Mouse (Mus musculus) bone marrow, adult 2 months (tissue): Measurements from ENCODE around the gene Hist1h4f.

Experiments
- CTCF ChIP-seq: fragments of 200-500 bp; IDR thresholded peaks from 2 replicates; pipeline ENCODE4 v1.5.1; 2011; ENCODE audit warnings: low read length, control low read depth; ENCODE audit not compliant: control insufficient read depth, insufficient read depth
- POLR2A ChIP-seq: fragments of 200-500 bp; IDR thresholded peaks from 2 replicates; pipeline ENCODE4 v1.6.1; 2011; ENCODE audit warnings: low read depth, mild to moderate bottlenecking, control low read depth, low read length, borderline replicate concordance; ENCODE audit not compliant: control insufficient read depth

DNA sequence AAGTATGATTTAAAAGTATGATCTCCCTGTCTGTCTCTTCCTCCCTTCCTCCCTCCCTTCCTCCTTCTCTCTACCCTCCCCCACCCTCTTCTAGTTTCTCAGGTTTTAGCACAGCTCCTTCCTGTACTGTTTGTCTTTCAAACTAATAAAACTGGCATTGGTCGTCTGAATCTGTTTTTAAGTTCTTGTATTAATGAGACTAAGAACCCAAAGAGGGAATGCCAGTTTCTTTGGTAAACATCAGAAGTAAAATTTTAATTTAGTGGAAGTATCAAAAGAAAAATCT lies 35.4 kb upstream of the Hist1h4f start:
- TF ChIP-seq CTCF (no peak), POLR2A (no peak)
